Mouse (Mus musculus) left cerebral cortex, adult 18-20 months (tissue): ENCODE measurements around the gene Slco3a1. TPM values are rescaled to one million over a fixed set of nuclear protein-coding genes. Genes with fewer than 3 reads are reported as not detected.

Experiments
- DNase-seq, 2 experiments: peaks; one replicate each; pipeline ENCODE4 v3.0.0; 2021 to 2022; ENCODE audit warnings: low spot score in 2 of 2, mixed read lengths in 1 of 2
- long read RNA-seq, 2 experiments: library from polyadenylated mRNA; stranded (forward); transcript quantifications; one replicate each; pipeline ENCODE4 v2.0.0; 2021
- total RNA-seq, 2 experiments: library from RNA; stranded (reverse); gene quantifications; 2 replicates each; pipeline ENCODE4 v1.2.3; 2021

Slco3a1 gene
- total RNA-seq = 10 to 100 TPM; 43.2 to 47.2 TPM
- long read RNA-seq, experiment 1, full-length matches to known transcripts = 42 of 59 reads
- long read RNA-seq, experiment 1, partial matches to known transcripts = 1 of 59 reads
- long read RNA-seq, experiment 1, other reads (novel, unspliced or antisense) = 16 of 59 reads
- long read RNA-seq, experiment 2, full-length matches to known transcripts = 33 of 49 reads
- long read RNA-seq, experiment 2, partial matches to known transcripts = 4 of 49 reads
- long read RNA-seq, experiment 2, other reads (novel, unspliced or antisense) = 12 of 49 reads

- DNase-seq = peak; percentile 71 to 83
Observed at GRCm38 (mm10) chr7:74554608-74555311, at the start of gene Slco3a1. TSS of gene Slco3a1 (minus strand) at chr7:74554780.

DNA sequence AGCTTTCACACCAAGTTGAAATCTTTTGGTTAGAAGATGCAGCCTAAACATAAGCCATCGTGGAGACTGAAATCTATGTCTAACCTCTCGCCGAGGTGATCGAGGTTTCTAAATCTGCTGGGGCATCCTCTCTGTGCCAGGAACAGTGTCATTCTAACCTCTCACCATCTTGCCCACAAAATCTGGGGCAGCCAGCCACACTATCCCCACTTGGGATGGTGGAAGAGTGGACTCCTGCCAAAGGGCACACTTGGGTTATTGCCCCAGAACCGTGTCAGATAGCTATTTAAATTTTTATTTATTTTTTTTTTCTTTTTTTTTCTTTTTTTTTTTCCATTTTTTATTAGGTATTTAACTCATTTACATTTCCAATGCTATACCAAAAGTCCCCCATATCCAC, 46.4 kb upstream of the Slco3a1 start:
- DNase-seq = no peak

DNA sequence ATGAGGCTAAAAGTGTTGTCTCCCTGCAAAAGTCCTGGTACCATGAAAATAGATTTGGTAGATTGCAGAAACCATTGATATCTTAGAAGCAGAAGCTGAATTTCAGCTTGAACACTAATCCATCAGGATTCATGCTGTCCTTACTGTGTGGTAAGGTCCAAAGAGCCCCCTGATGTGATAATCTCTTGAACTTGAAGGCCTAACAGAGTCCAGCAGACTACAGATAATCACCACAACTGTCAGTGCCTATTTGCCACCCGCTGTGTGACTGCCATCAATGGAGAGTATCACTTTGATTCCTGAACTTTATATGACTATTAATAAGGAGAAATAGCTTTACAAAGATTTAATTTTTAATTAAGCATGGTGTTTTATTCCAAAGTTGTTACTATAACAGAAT, 24.8 kb upstream of the Slco3a1 start:
- no peak for DNase-seq

DNA sequence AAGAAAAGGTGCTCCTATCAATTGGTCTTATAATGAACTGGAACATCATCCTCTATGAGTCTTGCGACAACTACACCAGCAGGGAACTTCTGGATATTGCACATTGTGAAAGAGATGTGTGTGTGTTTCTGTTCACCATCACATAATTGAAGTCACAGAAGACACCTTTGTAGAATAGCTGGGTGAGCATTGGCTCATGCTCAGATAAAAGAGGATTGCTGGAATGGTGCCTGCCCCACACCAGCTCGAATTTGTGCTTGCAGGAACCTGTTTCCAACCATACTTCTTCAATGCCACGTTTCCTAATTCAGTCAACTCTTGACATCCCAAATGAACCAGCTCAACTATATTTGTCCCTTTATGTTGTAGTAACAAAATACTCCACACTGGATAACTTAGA, 21.1 kb upstream of the Slco3a1 start:
- DNase-seq = no peak

- peak; percentile 68 to 69 for DNase-seq
Observed at GRCm38 (mm10) chr7:74555416-74555815, 836 bp upstream of the Slco3a1 start.

- DNase-seq = peak; percentile 33 to 60
Observed at GRCm38 (mm10) chr7:74554041-74554561, 479 bp downstream of the Slco3a1 start.

DNA sequence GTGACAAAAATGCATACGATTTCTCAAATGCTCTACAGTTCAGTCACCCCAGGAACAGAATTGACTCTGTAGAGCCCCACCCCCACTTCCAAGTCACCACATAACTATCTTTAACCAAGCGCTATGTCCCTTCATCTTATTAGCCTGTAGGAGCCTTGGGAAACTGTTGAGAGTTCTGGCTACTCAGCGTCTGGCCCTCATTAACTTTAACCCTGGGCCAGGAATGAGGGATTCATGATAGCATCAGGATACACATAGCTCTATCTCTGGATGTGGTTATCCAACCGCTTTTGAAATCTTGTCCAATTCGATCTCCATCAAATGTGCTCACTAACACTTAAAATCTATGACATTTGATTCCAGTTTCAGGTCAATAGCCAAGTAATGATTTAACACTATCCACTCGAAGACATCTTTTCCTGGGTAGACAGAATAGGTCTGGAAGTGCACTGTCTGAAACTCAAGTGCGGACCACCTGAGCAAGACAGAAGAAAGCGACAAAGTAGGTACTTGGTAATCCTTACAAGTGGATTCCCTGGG, 1.4 kb downstream of the Slco3a1 start:
- no peak for DNase-seq

- DNase-seq = no peak
Observed at GRCm38 (mm10) chr7:74552546-74552945, 2.0 kb downstream of the Slco3a1 start.

- DNase-seq = no peak
Observed at GRCm38 (mm10) chr7:74552000-74552358, 2.6 kb downstream of the Slco3a1 start.

DNA sequence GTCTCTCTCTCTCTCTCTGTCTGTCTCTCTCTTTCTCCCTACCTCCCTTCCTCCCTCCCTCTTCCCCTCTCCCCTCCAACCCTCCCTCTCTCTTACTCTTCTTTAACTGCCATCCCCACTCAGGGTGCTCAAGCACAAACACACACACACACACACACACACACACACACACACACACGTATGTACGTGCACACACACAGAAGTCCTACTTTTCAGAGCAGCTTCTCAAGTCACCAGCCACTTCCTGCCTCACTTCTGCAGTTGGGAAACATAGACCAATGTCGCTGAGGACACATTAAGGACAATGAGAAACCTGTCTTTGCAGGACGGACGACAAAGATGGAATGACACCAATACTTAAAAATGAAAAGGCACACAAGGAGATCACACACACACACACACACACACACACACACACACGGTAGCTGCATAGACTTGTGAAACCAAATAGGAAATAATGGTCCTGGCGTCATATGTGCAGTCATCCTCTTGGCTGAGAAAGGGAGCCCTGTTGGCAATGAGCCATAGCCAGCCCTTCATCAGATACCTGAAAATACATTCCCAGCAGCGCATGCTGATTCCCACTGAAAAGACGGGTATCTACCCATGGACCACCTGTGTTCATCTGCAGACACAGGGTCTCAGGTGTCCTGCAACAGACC, 3.1 kb downstream of the Slco3a1 start:
- no peak for DNase-seq

DNA sequence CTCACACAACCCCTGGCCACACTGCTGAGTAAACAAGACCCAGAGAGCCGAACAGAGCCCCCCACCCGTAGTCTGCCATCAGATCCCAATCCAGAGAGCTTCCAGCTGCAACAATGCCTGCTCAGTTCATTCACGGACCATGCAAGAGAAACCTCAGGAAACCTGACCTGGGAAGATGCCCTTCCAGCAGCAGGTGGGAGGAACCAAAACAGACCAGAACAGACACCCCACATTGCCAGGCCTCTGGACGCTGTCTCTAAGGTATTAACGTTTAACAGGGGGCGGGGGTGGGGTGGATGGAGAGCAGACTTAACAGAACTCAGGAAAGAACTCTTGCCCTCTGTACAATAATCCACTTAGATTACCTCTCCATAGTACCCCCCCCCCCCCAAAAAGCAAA, 4.9 kb downstream of the Slco3a1 start:
- DNase-seq = no peak

GRCm38 (mm10) chr7:74549013-74549582, 5.5 kb downstream of the Slco3a1 start:
- DNase-seq = no peak

DNA sequence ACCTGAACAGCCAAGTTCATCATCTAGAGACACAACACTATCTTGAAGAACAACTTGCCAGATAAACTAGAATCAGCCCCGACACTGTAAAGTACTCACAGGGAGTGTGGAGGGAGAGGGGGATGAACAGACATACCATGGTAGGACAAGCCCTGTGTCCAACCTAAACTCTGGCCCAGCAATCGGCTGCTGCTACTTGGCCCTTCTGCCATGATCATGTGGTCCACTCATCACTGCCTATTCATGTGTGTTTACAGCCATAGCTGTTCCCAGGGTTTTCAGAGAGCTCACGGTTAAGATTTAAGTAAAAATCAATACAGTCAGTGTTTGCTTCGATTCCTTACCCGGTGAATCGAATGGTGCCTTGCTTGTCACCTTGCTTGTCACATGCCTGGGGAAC, 7.9 kb downstream of the Slco3a1 start:
- no peak for DNase-seq

- no peak for DNase-seq
Observed at GRCm38 (mm10) chr7:74545498-74545990, 9.0 kb downstream of the Slco3a1 start.

DNA sequence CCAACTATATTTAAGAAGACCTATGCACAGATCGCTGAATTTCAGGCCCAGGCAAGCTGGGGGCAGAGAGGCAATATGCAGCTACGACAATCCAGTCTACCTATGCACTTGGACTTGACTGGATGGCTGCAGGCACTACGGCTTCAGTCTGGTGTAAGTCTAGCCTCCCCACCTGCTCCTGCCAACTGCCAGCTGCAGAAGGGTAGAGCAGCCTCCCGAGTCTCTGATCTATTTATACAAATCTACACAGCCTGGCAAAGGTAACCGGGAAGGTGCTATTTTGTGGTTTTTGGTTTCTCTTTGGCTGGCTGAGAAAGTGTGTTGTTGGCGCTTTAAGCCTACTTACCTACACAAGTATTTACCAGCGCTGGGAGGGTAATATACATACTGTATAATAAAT, 10.3 kb downstream of the Slco3a1 start:
- no peak for DNase-seq

- no peak for DNase-seq
Observed at GRCm38 (mm10) chr7:74541958-74542357, 12.6 kb downstream of the Slco3a1 start.

GRCm38 (mm10) chr7:74540933-74541725, 13.5 kb downstream of the Slco3a1 start:
- DNase-seq = no peak

DNA sequence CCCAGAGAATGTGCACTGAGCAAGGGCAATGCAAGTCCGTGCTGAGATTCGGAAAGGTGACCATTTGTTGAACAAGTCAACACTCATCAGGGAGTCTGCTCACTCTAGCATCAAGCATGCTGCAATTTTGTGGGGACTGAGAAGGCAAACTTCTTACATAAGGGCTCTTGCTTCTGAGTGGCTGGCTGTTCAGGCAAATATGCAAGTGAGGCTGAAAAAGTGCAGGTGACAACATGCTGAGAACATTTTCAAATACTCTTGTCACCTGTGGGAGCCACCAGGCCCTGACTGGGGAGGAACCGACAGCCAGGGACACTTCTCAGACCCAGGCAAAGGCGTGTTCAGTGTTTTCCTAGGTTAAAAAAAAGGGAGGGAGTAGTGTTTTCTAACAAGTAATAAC, 18.4 kb downstream of the Slco3a1 start:
- no peak for DNase-seq

DNA sequence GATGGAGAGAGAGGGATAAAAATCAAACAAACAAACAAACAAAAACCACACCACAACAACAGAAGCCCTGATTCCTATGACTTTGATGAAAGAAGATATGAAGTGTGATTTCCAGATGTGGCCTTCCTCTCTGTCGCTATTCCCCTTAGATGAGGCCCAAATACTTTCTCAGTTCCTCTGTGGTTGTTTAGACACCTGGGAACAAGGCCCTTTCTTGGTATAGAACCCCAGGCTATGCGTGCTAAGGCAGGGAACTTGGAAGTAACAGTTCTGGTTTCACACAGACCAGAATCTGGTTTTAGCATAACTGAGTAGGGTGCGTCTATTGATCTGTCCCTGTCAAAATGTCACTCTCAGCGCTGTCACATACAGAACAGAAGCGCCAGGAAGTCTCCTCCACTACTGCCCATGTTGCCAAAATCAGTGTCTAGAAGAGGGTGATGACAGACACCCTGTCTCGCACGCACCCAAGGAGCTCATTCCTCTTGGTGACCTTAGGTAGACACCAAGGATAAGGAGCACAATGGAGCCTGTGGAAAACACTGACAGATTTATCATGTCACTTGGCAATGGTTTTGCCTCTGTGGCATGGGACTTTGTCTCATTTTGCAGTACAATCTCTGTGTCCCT, 23.0 kb downstream of the Slco3a1 start:
- DNase-seq = no peak

GRCm38 (mm10) chr7:74529877-74530276, 24.7 kb downstream of the Slco3a1 start:
- DNase-seq = no peak
